Mouse (Mus musculus) forebrain, embryonic 11.5 days (tissue): ENCODE data around the gene Ttc7b. TPM values are rescaled to one million over a fixed set of nuclear protein-coding genes. Genes with fewer than 3 reads are reported as not detected.

Experiments
- ATAC-seq: fragments of 200-750 bp; cut with Nextera tagmentation; replicated peaks from 2 replicates; pipeline ENCODE4 v1.8.0; 2017; ENCODE audit warnings: moderate TSS enrichment; ENCODE audit not compliant: low FRiP score
- DNase-seq: peaks from one replicate; pipeline ENCODE4 v3.0.0-alpha.2; 2017; ENCODE audit warnings: low spot score
- H3K27ac ChIP-seq: fragments of 300-500 bp; sonication (generic); 2 replicates; pipeline ENCODE4 v1.5.1; 2014; ENCODE audit warnings: low read depth, low read length
- H3K27me3 ChIP-seq: fragments of 300-500 bp; sonication (generic); 2 replicates; pipeline ENCODE4 v1.6.1; 2014; ENCODE audit warnings: mild to moderate bottlenecking, low read length, mixed read lengths; ENCODE audit not compliant: control insufficient read depth, insufficient read depth
- H3K36me3 ChIP-seq: fragments of 300-500 bp; sonication (generic); 2 replicates; pipeline ENCODE4 v1.6.1; 2014; ENCODE audit warnings: mild to moderate bottlenecking, low read length, moderate library complexity, mixed read lengths; ENCODE audit not compliant: control insufficient read depth, insufficient read depth
- H3K4me1 ChIP-seq: fragments of 300-500 bp; sonication (generic); replicated peaks from 2 replicates; pipeline ENCODE4 v1.6.1; 2014; ENCODE audit warnings: low read length, mixed read lengths; ENCODE audit not compliant: control insufficient read depth, insufficient read depth
- H3K4me2 ChIP-seq: fragments of 300-500 bp; sonication (generic); 2 replicates; pipeline ENCODE4 v1.6.1; 2014; ENCODE audit warnings: low read depth, mild to moderate bottlenecking, low read length, moderate library complexity, mixed read lengths; ENCODE audit not compliant: severe bottlenecking
- H3K4me3 ChIP-seq: fragments of 300-500 bp; sonication (generic); 2 replicates; pipeline ENCODE4 v1.5.1; 2014; ENCODE audit warnings: low read depth, low read length
- H3K9ac ChIP-seq: fragments of 300-500 bp; sonication (generic); 2 replicates; pipeline ENCODE4 v1.6.1; 2014; ENCODE audit warnings: low read length
- H3K9me3 ChIP-seq: fragments of 300-500 bp; sonication (generic); 2 replicates; pipeline ENCODE4 v1.6.1; 2016; ENCODE audit warnings: low read length, mixed read lengths; ENCODE audit not compliant: control insufficient read depth
- WGBS: fragments of 180-500 bp; shearing (Covaris S2); extraction: QIAGEN DNeasy Blood & Tissue Kit; methylation state at CpG from one replicate; pipeline ENCODE4 v1.1.7; 2014; 5-methylcytosine and 5-hydroxymethylcytosine counted together
- polyA plus RNA-seq: library from polyadenylated mRNA; unstranded; fragments of >200 nt; fragmentation: Nextera tagmentation; extraction: Ambion mirVana; gene quantifications from 2 replicates; pipeline ENCODE4 v1.2.1, GENCODE M21; 2014

Gene Ttc7b
- polyA plus RNA-seq, 1 experiment from 2014 or later = 9.5 TPM

GRCm38 (mm10) chr12:100380697-100381291 lies 139.8 kb downstream of the Ttc7b start:
- DNase-seq (no peak), ATAC-seq (no peak)
- no peaks in the 10 kb centered on the region for H3K9me3 ChIP-seq
- no peak overlapping the region for H3K4me2 ChIP-seq
- no peaks in the 10 kb centered on the region for H3K27me3 ChIP-seq
- no peak overlapping the region for H3K4me3 ChIP-seq
- H3K9ac ChIP-seq = no peak overlapping the region
- no peaks in the 10 kb centered on the region for H3K4me1 ChIP-seq
- no peaks in the 10 kb centered on the region; the same call in 1 of the 2 replicates for H3K36me3 ChIP-seq
- 82% methylated on average over 14 of the region's 14 CpGs for WGBS
- H3K27ac ChIP-seq = no peak overlapping the region

GRCm38 (mm10) chr12:100379833-100380232 lies 140.8 kb downstream of the Ttc7b start:
- Histone ChIP-seq H3K27ac (no peak overlapping the region), H3K9me3 (no peaks in the 10 kb centered on the region), H3K4me3 (no peak overlapping the region), H3K9ac (no peak overlapping the region), H3K36me3 (no peaks in the 10 kb centered on the region), H3K4me2 (no peak overlapping the region), H3K4me1 (no peaks in the 10 kb centered on the region), H3K27me3 (no peaks in the 10 kb centered on the region)
- DNase-seq (no peak), ATAC-seq (no peak)
- 92% methylated on average over 1 of the region's 1 CpGs for WGBS

GRCm38 (mm10) chr12:100378266-100378665 lies 142.4 kb downstream of the Ttc7b start:
- Histone ChIP-seq H3K27me3 (no peaks in the 10 kb centered on the region), H3K27ac (no peak overlapping the region), H3K36me3 (no peaks in the 10 kb centered on the region; the same call in 1 of the 2 replicates), H3K9me3 (no peaks in the 10 kb centered on the region), H3K4me2 (no peak overlapping the region), H3K4me3 (no peak overlapping the region), H3K4me1 (no peaks in the 10 kb centered on the region), H3K9ac (no peak overlapping the region)
- WGBS = 66% methylated on average over 2 of the region's 2 CpGs
- DNase-seq (no peak), ATAC-seq (no peak)

- H3K9me3 ChIP-seq = no peaks in the 10 kb centered on the region
- no peaks in the 10 kb centered on the region for H3K27me3 ChIP-seq
- H3K27ac ChIP-seq = no peak overlapping the region
- no peaks in the 10 kb centered on the region for H3K4me1 ChIP-seq
- no peak overlapping the region for H3K4me2 ChIP-seq
- no peak overlapping the region for H3K9ac ChIP-seq
- H3K4me3 ChIP-seq = no peak overlapping the region
- 53% methylated on average over 1 of the region's 1 CpGs for WGBS
- DNase-seq (no peak), ATAC-seq (no peak)
- no peaks in the 10 kb centered on the region; the same call in 1 of the 2 replicates for H3K36me3 ChIP-seq
These were observed 142.8 kb downstream of the Ttc7b start for GRCm38 (mm10) chr12:100377791-100378190.

GRCm38 (mm10) chr12:100375801-100376200 lies 144.8 kb downstream of the Ttc7b start:
- Histone ChIP-seq H3K4me3 (no peak overlapping the region), H3K27ac (no peak overlapping the region)
- 88% methylated on average over 8 of the region's 8 CpGs for WGBS

GRCm38 (mm10) chr12:100372785-100373184 lies 147.8 kb downstream of the Ttc7b start:
- 87% methylated on average over 7 of the region's 7 CpGs for WGBS
- no peak overlapping the region for H3K4me3 ChIP-seq
- no peaks in the 10 kb centered on the region for H3K4me1 ChIP-seq
- no peak for DNase-seq
- no peak overlapping the region for H3K9ac ChIP-seq
- peaks cover 2% of the 10 kb centered on the region; the same call in 1 of the 2 replicates for H3K36me3 ChIP-seq
- H3K27ac ChIP-seq = no peak overlapping the region
- ATAC-seq = no peak
- no peak overlapping the region for H3K4me2 ChIP-seq
- H3K9me3 ChIP-seq = no peaks in the 10 kb centered on the region
- no peaks in the 10 kb centered on the region for H3K27me3 ChIP-seq

More at GRCm38 (mm10) chr12:100375801-100376200, 144.8 kb downstream of the Ttc7b start:
- H3K4me2 ChIP-seq = no peak overlapping the region
- ATAC-seq (no peak), DNase-seq (no peak)
- H3K27me3 ChIP-seq = no peaks in the 10 kb centered on the region
- H3K9ac ChIP-seq = no peak overlapping the region
- no peaks in the 10 kb centered on the region for H3K4me1 ChIP-seq
- no peaks in the 10 kb centered on the region; the same call in 1 of the 2 replicates for H3K36me3 ChIP-seq
- H3K9me3 ChIP-seq = no peaks in the 10 kb centered on the region

- no peak overlapping the region for H3K27ac ChIP-seq
- no peak overlapping the region for H3K4me3 ChIP-seq
- ATAC-seq (no peak), DNase-seq (no peak)
- H3K27me3 ChIP-seq = no peaks in the 10 kb centered on the region
- no peak overlapping the region for H3K9ac ChIP-seq
- WGBS = 86% methylated on average over 4 of the region's 4 CpGs
- H3K4me2 ChIP-seq = no peak overlapping the region
- H3K4me1 ChIP-seq = no peaks in the 10 kb centered on the region
- no peaks in the 10 kb centered on the region for H3K9me3 ChIP-seq
- peaks cover 2% of the 10 kb centered on the region; the same call in 1 of the 2 replicates for H3K36me3 ChIP-seq
These were observed 148.6 kb downstream of the Ttc7b start for GRCm38 (mm10) chr12:100372015-100372414.

- peaks cover 2% of the 10 kb centered on the region; the same call in 1 of the 2 replicates for H3K36me3 ChIP-seq
These were observed 150.8 kb downstream of the Ttc7b start for GRCm38 (mm10) chr12:100369786-100370185.

GRCm38 (mm10) chr12:100369220-100369619 lies 151.4 kb downstream of the Ttc7b start:
- H3K4me3 ChIP-seq = no peak overlapping the region
- H3K27ac ChIP-seq = no peak overlapping the region
- no peaks in the 10 kb centered on the region for H3K9me3 ChIP-seq
- DNase-seq = no peak
- no peaks in the 10 kb centered on the region for H3K4me1 ChIP-seq
- 66% methylated on average over 3 of the region's 3 CpGs for WGBS
- no peaks in the 10 kb centered on the region for H3K27me3 ChIP-seq
- ATAC-seq = no peak
- no peak overlapping the region for H3K4me2 ChIP-seq
- H3K9ac ChIP-seq = no peak overlapping the region
- H3K36me3 ChIP-seq = peaks cover 2% of the 10 kb centered on the region; the same call in 1 of the 2 replicates

More at GRCm38 (mm10) chr12:100369786-100370185, 150.8 kb downstream of the Ttc7b start:
- WGBS = 86% methylated on average over 2 of the region's 2 CpGs
- no peak for ATAC-seq
- H3K4me1 ChIP-seq = no peaks in the 10 kb centered on the region
- no peak overlapping the region for H3K4me2 ChIP-seq
- H3K9ac ChIP-seq = no peak overlapping the region
- no peak overlapping the region for H3K4me3 ChIP-seq
- no peak for DNase-seq
- H3K27me3 ChIP-seq = no peaks in the 10 kb centered on the region
- no peak overlapping the region for H3K27ac ChIP-seq
- H3K9me3 ChIP-seq = no peaks in the 10 kb centered on the region
